Mouse (Mus musculus) cerebellum, adult 9-11 months (tissue): ENCODE data around the gene Cdh20.
"Not testable (repeated sequence)": the region's sequence is repeated elsewhere in the genome, so short reads cannot be mapped to it uniquely, and the experiment has no call there.

Experiments used
- DNase-seq: peaks from one replicate; pipeline ENCODE4 v3.0.0; 2022

Gene Cdh20

DNA sequence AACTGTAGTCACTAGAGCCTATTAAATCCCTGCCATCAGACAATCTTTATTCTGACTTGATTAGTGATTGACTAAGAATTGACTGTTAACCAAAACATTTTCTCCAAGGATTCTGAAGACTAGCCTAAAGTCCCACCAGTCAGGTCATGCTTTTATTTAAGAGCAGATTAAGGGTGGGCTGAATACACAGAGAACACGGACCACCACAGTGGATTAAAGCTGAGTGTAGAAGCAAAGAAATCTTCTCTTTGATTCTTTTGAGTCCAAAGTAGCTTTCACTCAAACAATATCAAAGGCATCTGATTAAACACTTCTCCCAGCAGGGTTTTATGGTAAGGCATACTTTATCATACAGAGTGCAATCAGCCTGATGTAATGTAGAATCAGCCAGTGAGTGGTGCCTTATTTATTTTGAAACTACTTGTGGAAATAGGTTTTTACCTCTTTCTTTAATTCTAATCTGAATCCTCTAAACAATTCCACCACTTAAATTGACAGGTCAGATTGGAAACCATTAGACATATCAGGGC is 149.0 kb downstream of the Cdh20 start:
- no peak for DNase-seq

DNA sequence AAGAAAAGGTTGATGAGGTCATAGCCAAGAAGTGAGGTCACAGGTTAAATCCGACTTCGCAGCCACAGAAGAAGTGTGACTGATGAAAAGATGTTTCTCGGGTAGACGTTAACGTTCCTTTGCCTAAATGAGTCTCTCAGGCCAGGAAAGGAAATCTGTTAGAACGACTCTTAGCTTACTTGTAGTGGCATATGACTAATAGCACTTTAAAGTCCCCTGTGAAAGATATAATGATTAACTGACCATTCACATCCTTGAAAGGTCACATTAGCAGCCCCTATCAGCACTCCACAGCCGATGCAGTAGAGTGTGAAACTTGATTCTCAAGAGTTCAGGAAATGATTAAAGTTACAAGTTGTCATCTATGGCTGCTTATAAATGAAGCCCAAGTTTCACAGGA is 164.7 kb downstream of the Cdh20 start:
- DNase-seq: no peak

DNA sequence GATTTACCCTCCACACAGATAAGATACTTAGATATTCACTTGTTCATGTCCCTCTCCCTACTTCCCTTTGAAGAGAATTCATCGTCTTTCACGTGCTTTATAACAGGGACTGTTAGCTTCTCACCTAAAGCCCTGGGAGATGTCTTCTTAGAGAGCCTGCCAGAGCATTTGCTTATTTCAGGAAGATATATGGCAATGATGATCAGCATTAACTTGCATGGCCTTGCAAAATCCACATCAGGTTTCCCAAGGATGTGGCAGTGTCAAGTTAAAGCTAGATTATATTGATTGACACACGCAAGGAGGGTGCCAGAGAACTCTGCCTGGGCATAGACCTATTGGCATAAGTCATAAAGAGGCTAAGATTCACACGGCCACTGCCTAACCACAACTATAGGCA is 168.6 kb downstream of the Cdh20 start:
- DNase-seq: no peak

DNA sequence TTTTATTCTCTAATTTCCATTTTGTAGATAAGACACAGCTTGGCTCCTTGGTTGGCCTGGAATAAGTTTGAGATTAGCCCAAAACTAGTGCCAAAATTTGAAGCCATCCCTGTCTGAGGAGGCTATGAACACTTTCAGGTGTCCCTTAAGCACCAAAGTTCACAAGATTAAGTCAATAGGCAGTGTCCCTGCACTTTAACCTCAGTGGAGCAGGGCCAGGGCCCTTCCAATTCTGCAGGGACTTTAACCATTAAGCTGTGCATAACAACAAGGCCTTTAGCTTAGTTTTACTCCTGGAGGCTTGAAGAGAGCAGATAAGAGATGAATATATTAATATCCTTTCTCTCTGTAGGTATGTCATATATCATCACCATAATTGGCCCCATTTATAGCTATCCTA is 170.8 kb downstream of the Cdh20 start:
- no peak for DNase-seq

DNA sequence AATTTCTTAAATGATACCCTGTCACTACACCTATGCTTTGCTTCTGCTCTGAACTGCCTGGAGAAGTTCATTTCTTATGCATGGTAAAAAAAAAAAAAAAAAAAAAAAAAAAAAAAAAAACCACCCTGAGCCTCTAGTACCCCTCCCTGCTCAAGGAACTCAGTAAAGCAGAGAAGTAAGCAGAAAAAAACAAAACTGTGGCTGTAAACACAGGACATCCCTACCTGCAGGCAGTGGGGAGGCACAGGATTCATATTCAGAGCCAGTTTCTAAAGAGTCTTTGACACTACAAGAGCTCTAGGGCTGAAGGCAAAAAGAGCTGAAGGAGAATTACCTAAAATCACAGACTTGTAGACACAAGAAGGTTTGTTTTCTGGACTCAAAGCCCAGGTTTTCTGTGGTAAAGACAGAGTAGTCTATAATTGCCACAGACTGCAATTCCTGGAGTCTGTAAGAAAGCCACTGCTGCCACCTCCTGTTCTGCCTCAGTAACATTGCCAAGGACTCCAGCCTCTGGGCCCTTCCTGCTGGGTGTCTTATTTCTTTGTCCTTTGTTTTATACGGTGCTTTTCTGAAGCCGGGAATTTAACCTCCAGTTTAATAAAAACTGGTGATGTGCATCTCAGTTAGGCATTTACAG is 176.3 kb downstream of the Cdh20 start:
- peak; percentile 21 for DNase-seq

DNA sequence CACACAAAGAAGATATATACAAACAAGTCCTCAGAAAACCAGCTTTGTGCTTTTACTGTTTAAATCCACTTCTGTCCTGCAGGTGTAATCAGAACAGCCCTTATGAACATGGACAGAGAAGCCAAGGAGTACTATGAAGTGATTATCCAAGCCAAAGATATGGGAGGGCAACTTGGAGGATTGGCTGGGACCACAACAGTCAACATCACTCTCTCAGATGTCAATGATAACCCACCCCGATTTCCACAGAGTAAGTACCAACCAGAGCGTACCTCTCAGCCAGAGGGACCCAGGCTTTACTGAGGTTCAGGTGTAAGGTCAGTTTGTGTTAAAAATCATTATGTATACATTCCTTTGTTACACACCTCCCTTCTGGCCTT is 176.8 kb downstream of the Cdh20 start:
- DNase-seq: no peak

DNA sequence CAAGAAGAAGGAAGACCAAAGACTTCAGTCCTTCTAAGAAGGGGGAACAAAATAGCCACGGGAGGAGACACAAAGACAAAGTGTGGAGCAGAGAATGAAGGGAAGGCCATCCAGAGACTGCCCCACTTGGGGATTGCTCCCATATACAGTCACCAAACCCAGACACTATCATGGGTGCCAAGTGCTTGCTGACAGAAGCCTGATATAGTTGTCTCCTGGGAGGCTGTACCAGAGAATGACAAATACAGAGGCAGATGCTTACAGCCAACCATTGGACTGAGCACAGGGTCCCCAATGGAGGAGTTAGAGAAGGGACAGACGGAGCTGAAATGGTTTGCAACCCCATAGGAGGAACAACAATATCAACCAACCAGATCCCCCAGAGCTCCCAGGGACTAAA is 181.3 kb downstream of the Cdh20 start:
- not testable (repeated sequence) for DNase-seq

DNA sequence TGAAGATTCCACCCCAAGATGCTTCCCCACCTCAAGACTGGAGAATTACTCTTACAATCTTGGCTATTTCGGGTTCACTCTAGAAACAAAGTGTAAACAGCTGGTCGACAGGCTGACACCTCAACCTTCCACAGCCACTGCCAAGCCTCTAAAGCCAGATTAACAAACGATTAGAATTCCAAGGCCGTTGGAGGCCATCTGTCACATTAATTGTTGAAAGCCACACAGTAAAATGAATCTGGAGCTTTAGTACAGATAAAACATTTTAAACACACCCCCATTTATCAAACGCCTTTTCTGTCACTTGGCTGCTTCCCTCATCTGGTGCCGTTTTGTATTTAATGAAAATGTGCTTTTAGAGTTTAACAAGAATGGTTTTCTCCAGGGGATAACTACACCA is 188.7 kb downstream of the Cdh20 start:
- DNase-seq: peak; percentile 55

DNA sequence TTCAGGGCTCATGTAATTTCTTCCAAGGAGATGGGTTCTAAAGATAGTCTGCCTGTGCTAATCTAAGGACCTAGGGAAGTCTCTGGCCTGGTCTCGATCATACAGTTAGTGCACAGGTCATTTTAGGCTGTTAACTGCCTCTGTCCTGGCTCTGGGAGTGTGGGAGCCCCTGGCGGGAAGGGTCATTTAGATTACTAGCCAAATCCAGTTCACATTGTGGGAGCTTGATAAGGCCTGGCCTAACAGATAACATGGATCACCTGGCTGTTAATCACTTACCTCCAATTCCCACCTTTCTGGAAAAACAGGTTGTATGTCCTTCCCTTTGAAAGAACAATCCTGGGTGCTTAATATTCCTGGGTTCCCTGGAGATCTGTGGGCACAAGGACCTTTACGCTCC is 193.3 kb downstream of the Cdh20 start:
- DNase-seq: no peak

DNA sequence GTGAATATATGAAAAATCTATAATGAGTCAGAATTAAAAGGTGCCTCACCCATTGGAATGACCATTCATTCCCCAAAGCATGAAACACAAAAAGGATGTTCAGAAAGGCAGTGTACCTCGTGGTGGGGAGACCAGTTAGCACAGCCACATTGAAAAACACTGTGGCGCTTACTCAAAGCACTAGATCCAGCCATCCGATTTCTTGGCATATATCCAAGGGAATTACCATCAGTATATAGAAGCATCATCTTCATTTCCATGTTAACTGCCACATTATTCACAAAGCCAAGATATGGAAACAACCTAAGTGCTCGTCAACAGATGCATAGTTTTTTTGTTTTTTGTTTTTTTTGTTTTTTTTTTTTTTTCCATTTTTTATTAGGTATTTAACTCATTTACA is 193.9 kb downstream of the Cdh20 start:
- no peak for DNase-seq

DNA sequence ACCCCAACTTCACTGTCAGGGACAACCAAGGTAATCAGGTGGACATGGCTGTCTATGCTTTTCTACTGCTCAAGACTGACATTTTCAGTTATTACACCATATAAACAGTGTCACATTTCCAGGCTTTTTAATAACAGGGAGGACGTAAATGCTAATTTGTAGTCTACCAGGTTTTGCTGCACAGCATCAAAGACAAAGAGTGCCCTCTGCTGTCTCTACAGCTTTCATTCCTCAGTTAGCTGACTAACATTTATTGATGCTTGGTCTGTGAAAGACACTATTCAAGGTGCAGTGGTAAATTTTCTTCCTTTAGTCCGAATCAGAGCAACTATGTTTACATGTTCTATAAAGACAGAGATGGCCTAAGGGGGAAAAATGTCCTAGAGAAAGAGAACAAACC is 210.7 kb downstream of the Cdh20 start:
- no peak for DNase-seq

DNA sequence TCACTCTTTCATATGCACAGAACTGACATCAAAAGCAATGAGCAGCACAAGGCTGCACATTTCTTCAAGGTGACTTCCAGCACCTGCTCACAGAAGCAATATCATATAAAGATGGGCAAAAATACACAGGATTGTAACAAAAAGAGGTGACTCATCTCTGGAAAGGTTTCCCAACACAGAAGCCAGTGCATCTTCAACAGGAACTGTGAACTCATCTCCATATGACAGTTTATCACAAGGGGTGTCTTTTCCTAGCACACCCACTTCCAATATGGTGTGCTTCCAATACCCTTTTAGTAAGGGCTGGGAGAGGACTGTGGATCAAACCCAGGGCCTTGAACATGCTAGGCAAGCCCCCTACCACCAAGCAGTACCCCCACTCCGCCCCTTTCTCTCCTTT is 211.9 kb downstream of the Cdh20 start:
- no peak for DNase-seq

DNA sequence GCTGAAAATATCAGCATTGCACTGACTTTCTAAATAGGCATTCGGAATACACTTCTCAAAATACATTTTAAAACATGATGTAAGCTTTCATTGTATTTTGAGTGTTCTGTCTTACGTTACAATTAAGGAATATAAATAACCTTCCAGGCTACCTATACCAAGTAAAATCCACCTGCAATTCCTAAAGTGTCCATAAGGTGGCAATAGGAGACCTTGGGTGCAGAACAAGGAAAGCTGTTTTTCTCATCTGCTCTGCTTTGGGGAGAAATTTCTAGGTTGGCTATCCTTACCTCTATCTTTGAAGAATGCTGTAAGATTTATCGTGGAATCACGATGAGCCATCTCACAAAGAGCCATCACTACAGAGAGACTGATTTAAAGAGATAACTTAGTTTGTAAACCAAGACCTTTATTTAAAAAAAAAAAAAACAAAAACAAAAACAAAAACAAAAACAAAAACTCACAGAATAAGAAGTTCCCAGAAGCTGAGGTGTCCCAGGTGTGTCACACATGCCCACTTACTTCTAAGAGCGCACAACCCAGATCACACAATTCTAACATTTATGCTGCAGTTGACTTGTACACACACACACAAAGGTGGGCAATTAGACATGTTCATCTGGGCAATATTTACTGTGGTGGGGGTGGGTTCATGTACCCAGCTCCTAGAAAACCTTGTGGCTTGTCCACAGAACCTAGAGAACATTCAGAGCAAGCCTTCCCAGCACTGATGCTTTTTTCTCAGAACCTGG is 218.1 kb downstream of the Cdh20 start:
- DNase-seq: peak; percentile 32

DNA sequence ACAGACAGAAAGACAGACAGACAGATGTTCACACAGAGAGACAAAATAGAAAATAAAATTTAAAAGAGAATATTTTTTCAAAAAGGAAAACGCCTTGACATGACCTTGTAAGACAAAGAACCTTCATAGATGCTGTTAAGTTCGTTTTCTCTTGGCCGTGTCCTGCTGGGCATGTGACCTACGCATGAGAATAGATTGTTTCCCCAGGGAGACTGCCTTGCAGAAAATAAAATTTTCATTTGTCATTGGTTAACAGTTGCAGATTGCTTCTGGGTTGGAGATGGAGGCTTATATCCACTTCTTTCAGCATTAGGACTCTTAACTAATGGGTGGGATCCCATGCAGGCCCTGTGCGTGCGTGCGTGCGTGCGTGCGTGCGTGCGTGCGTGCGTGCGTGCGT is 219.2 kb downstream of the Cdh20 start:
- no peak for DNase-seq

DNA sequence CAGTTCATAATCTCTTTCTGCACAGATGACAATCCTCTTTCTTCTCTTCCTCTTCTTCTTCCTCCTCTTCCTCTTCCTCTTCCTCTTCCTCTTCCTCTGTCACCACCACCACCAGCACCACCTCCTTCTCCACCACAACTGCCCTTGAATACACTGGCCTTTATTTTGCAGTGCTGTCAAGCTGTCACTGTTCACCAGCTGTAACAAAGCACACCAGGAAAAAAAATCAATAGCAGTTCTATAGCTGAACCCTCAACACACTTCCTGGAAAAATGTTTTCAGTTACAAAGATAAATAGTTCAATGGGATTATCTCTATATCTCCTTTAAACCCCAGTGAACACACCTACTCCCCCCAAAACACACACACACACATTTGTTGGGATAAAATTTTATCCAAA is 224.1 kb downstream of the Cdh20 start:
- DNase-seq: no peak

DNA sequence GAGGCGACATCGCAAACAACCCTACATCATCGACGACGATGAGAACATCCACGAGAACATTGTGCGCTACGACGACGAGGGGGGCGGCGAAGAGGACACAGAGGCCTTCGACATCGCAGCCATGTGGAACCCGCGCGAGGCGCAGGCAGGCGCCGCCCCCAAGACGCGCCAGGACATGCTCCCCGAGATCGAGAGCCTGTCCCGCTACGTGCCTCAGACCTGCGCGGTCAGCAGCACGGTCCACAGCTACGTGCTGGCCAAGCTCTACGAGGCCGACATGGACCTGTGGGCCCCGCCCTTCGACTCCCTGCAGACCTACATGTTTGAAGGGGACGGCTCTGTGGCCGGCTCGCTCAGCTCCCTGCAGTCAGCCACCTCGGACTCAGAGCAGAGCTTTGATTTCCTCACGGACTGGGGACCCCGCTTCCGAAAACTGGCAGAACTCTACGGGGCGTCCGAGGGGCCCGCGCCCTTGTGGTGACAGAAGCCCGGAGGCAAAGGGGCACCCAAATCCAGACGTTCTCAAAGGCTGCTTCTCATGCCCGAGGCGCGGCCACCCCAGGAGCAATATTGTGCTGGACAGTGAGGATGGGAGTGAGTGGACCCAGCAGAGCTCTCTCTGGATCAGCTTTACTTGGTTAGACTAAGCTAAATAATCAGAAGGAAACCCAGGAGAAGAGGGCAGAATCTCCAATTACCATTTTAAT is 225.7 kb downstream of the Cdh20 start:
- DNase-seq: no peak

DNA sequence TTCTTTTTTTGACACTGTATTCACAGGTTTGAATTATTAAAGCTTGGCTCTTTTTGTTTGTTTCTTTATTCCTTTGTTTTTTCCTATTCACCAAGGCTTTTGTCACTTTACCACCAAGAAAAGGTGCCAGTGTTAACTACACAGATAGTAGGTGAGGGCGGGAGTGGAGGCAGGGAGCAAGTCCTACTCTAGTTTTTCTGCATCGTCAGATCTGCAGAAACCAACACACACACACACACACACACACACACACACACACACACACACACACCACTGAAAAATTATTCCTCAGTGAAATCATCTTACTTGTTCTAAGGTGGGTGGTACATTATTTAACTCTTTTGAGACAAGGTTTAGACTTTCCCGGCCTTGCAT is 226.3 kb downstream of the Cdh20 start:
- no peak for DNase-seq

DNA sequence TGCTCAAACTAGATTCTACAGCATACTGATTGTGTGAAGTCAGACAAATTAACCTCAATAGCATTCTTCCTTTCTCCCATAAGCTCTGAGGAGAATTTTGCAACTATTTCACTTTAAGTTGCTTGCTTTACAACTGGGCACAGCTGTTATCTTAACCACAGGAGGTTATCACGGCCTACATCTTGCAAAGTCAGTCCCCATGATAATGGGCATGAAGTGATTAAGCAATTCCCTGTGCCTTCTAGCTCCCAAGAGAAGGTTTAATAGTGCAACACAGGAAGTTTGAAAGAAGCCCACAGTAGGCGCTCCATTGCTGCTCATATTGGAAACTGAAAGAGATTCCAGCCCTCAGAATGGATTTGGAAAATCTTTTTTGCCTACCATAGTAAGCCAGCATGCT is 229.5 kb downstream of the Cdh20 start:
- DNase-seq: no peak

DNA sequence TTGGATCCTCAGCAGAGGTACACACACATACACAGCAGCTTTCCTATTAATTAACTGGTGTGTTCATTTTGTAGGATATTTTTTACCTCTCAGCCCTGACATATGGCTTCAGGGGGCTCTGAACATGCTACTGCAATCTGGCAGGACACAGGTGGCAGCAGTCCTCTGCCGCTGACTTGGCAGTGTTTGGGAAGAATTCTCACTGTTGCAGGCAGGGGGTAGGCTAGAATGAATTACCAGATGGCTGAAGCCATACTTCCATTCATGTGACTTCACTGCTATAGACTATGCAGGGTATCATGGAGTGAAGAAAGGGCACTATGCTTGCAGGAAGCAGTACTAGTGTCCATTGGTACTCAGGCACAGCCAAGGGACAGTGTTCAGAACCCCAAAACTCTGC is 233.8 kb downstream of the Cdh20 start:
- peak; percentile 95 for DNase-seq

DNA sequence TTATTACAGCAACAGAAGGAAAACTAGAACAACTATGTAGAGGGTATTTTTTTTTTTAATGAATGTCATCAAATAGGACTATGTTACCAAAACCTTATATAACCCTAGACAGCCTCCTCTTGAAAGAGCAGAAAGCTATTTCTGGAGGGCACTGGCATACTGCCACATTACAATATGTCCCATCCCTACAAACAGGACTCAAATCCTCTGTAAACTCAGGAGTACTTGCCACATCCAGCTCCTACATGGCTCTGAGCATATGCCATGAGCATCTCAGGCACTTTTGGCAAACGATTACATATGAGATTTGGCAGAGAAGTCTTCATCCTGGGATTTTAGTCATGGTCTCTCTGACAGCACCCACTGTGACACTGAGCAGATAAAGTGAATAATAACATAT is 235.5 kb downstream of the Cdh20 start:
- DNase-seq: peak; percentile 85

DNA sequence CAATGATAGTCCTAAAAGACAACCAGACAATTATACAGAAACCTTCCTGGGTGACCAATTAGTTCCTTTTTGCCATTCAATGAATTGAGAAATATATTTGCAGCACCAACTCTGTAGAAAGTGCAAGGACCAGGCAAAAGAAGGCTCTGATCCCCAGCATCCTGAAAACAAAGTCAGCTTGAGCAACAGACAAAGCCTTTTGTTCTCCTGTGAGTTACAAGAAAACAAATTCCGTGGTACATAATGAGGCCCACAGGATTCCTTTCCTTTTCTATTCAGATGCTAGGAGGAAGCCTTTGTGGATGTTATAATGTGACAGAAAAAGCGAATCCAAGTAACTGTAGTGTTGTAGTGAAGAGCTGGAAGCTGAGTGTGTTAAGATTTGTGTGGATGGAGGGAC is 244.3 kb downstream of the Cdh20 start:
- no peak for DNase-seq

DNA sequence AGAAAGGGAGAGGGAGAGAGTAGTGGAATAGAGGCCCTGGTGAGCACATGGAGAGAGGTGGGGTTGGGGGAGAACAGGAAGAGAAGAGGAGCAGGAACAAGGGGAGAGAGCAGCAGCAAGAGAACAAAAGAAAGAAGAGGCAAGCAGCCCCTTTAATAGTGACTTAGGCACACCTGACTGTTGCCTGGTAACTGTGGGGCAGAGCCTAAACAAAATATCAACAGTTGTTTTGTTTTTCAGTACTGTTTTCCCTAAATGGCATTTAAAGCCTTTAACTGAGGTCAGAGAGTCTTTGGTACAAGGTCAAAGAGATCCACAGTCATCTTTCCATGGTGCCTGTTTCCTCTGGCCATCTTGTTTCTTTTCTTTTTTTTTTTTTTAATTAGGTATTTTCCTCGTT is 245.0 kb downstream of the Cdh20 start:
- no peak for DNase-seq

DNA sequence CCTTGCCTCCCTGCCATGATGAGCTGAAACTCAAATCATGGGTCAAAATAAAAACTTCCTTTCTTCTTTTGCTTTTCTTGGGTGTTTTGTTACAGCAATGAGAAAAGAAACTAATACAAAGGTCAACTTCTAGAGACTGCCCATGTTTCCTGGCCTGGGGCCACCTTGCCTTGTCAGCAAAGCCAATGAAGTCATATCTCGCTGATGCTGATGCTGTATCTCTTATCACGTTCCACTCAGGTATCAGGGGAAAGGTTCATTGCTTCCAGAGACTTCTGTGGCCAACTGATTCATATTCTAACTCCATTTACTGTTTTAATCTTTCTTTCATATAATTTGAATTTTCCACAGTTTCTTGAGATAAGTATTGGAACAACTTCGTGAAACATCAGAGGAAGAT is 273.3 kb downstream of the Cdh20 start:
- DNase-seq: no peak
